22 mouse cellular contexts compared by ENCODE assay signal in the genomic region with DNA sequence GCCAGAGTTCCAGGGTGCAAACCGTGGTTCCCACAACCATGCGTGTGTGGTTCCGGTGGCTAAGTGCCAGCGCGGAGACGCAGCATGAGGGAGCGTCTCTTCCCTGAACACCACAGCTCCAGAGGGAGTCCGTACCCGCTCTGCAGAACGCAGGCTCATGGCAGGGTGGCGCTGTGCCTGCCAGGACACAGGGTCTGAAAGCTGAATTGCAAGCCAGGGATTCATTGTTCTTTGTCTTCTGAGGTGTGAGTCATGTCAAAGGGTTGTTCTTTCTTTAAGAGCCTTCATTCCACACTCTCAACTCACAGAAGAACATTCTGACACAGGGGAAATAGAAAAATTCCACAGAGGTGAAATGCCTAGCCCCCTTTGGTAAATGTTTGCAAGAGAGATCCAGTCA.
A peak's percentile ranks its signal among the peaks of the same experiment; 100 is the strongest.
DNase-seq lines count a peak whose midpoint lies in the region; ATAC-seq and TF ChIP-seq lines count a peak whose summit lies in the region.
"Had no signal": no experiment of that assay in that cellular context is flagged by ENCODE, and none has a peak within 500 bp of the region (broad histone marks: within the 10 kb centered on the region; RNA-seq: fewer than 3 reads in every experiment).

No protein-coding gene starts in this region.

- H3K9me3 ChIP-seq in stomach, embryonic 16.5 days (replicated peaks; ENCODE audit: control insufficient read depth, low read length), result no peaks in the 10 kb centered on the region
- H3K9me3 ChIP-seq: embryonic facial prominence, embryonic 13.5 days; heart, embryonic 12.5 days; hindbrain, embryonic 10.5 days; kidney, embryonic 15.5 days; liver, embryonic 13.5 days had no signal

- H3K4me3 ChIP-seq in lung, adult 2 months (replicated peaks; ENCODE audit: extremely low read depth, low read depth, low read length), result no peak overlapping the region
- no peak overlapping the region for H3K4me3 ChIP-seq in stomach, embryonic 16.5 days (replicated peaks; ENCODE audit: low read length)
- H3K4me3 ChIP-seq: embryonic facial prominence, embryonic 13.5 days; heart, embryonic 12.5 days; hindbrain, embryonic 10.5 days; kidney, embryonic 15.5 days; liver, embryonic 13.5 days had no signal

- no peaks in the 10 kb centered on the region for H3K36me3 ChIP-seq in stomach, embryonic 16.5 days (ENCODE audit: control insufficient read depth, insufficient read depth, low read length)
- H3K36me3 ChIP-seq: heart, embryonic 12.5 days; hindbrain, embryonic 10.5 days; kidney, embryonic 15.5 days had no signal

- TF ChIP-seq POLR2A in lung, adult 2 months (IDR thresholded peaks at IDR 0.05; ENCODE audit: borderline replicate concordance, extremely low read depth, low read depth, low read length), result no peak

- no peak for ATAC-seq in stomach, embryonic 16.5 days (ENCODE audit: insufficient read depth, low FRiP score)
- ATAC-seq: forebrain, embryonic 14.5 days; intestine, postnatal 0 days had no signal

- no peak overlapping the region for H3K4me2 ChIP-seq in stomach, embryonic 16.5 days (ENCODE audit: low read depth, low read length)
- H3K4me2 ChIP-seq: embryonic facial prominence, embryonic 13.5 days; heart, embryonic 12.5 days; kidney, embryonic 15.5 days; liver, embryonic 13.5 days; midbrain, embryonic 11.5 days had no signal

- H3K4me1 ChIP-seq in lung, adult 2 months (ENCODE audit: control insufficient read depth, insufficient read depth, low read length), result no peaks in the 10 kb centered on the region; the same call in none of the 2 replicates
- no peaks in the 10 kb centered on the region for H3K4me1 ChIP-seq in stomach, embryonic 16.5 days (ENCODE audit: control insufficient read depth, insufficient read depth, low read length)
- H3K4me1 ChIP-seq: liver, embryonic 13.5 days had no signal

- WGBS in lung, adult 2 months, result 65% methylated on average over 11 of the region's 11 CpGs
- WGBS in stomach, embryonic 16.5 days, result 81% methylated on average over 11 of the region's 11 CpGs

- H3K27me3 ChIP-seq in stomach, embryonic 16.5 days (ENCODE audit: control insufficient read depth, insufficient read depth, low read length), result no peaks in the 10 kb centered on the region
- H3K27me3 ChIP-seq: embryonic facial prominence, embryonic 13.5 days; liver, embryonic 13.5 days had no signal

- no peak for DNase-seq in lung, adult 2 months
- no peak for DNase-seq in lung, postnatal 25 days (ENCODE audit: low spot score)
- peak; percentile 78 for DNase-seq in 3T3-L1 (ENCODE audit: low read depth, low spot score)
- DNase-seq in NIH3T3 (ENCODE audit: low read depth), result peak; percentile 78
- no peak for DNase-seq in thymus, postnatal 25 days
- DNase-seq in right cerebral cortex, adult 18-20 months, result no peak
- DNase-seq: adrenal gland, postnatal 36 days; cerebellum, adult 9-11 months; gastrocnemius, postnatal 14 days; heart, adult 18-20 months; heart, postnatal 10 days; layer of hippocampus, adult 9-11 months; liver, embryonic 13.5 days had no signal

- H3K27ac ChIP-seq in stomach, embryonic 16.5 days (ENCODE audit: low read length), result peak overlapping the region; percentile 18; the same call in 1 of the 2 replicates
- H3K27ac ChIP-seq: embryonic facial prominence, embryonic 13.5 days; hindbrain, embryonic 10.5 days; kidney, embryonic 15.5 days; liver, embryonic 13.5 days; macrophage had no signal

- no peak overlapping the region for H3K9ac ChIP-seq in stomach, embryonic 16.5 days (ENCODE audit: low read length)
- H3K9ac ChIP-seq: embryonic facial prominence, embryonic 13.5 days; heart, embryonic 12.5 days; kidney, embryonic 15.5 days; liver, embryonic 13.5 days had no signal

- 0 out of 2 replicates have a peak, but pooled peaks have one; percentile 13 for TF ChIP-seq CTCF in lung, adult 2 months (IDR thresholded peaks at IDR 0.05; ENCODE audit: insufficient read depth, low read length)

Comparison
In these comparisons a context has a peak if more than half of its experiments do, and no peak if none do; other contexts are left out.
1. DNase-seq: peak in 3T3-L1 (single experiment) and NIH3T3 (single experiment); none in lung, adult 2 months (single experiment), lung, postnatal 25 days (single experiment), thymus, postnatal 25 days (single experiment) and right cerebral cortex, adult 18-20 months (single experiment).